Mouse (Mus musculus): ENCODE results near the gene Mfsd8.
"Not testable (repeated sequence)": the region's sequence is repeated elsewhere in the genome, so short reads cannot be mapped to it uniquely, and the experiment has no call there.

Gene Mfsd8

DNA sequence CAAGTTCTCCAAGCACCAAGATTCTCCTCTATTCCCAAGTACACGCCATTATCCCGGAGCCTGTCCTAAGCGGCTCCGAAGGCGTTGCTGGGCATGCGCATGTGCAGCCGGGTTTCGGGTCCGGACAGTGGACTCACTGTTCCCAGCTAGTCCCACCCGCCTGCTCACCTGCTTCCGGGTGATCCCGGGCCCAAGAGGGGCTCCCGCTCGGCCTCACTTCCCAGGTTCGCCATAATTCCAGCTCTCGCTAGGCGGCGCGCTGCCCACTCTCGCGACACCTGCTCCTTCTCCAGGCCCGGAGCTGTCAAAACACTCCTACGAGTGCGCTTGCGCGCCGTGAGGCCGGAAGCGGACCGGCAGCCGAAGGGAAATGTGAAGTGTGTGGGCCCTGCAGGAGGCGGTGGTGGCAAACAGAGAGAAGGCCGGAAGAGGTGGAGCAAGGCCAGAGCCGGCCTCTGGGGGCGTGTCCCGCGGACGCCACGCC is at the start of gene Mfsd8:
Mfsd8 (minus strand) TSS at position 414 of the 484 bp plus-strand sequence.
- DNase-seq (ENCODE audit: low spot score in 2 of 2) = peak; percentile 85 to 95

DNA sequence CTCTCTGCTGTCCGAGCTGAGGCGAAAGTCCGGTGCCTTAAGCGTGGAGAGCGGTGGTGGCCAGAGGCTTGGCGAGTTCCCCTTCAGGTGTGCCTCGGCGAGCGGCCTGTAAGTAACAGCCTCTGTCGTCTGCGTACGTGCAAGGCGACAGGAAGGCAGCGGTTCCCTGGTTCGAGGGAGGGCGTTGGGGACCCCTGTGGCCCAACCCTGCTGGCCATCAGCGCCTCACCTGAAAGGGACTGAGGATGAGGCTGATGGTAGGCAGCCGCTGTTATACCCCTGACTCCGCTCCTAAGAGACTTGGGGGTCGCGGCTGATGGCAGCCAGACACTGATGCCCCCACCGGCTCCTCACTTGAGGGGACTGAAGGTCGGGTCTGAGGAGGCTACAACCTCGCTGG is 47.6 kb upstream of the Mfsd8 start:
- DNase-seq (ENCODE audit: low spot score in 2 of 2) = peak in 1 of 2 experiments; percentile 1

DNA sequence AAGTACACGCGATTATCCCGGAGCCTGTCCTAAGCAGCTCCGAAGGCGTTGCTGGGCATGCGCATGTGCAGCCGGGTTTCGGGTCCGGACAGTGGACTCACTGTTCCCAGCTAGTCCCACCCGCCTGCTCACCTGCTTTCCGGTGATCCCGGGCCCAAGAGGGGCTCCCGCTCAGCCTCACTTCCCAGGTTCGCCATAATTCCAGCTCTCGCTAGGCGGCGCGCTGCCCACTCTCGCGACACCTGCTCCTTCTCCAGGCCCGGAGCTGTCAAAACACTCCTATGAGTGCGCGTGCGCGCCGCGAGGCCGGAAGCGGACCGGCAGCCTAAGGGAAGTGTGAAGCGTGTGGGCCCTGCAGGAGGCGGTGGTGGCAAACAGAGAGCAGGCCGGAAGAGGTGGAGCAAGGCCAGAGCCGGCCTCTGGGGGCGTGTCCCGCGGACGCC is 47.2 kb upstream of the Mfsd8 start:
- DNase-seq (ENCODE audit: low spot score in 2 of 2) = peak; percentile 93 to 98

DNA sequence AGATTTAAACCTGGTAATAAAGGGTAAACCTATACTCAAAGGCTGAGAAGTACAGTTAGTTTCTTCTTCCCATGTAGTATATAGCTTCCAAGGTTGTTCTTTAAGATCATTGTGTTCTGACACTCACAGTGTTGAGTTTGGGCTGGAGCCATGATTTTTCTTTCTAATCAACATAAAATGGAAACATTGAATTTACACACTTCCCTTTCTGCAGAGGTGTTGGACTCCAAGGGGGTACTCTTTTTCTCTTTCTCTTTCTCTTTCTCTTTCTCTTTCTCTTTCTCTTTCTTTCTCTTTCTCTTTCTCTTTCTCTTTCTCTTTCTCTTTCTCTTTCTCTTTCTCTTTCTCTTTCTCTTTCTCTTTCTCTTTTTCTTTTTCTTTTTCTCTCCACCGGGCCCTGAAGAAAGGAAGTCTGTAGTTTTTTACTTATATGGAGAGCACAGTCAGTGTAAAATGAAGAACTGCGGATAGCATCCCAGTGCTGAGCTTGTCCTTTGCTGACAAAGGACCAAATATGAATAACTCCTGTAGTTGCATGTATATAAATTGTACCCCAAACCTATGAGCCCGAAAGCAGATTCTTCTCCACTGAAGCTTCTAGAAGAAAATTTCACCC is 6.5 kb upstream of the Mfsd8 start:
- DNase-seq (ENCODE audit: low spot score in 2 of 2) = not testable (repeated sequence)

DNA sequence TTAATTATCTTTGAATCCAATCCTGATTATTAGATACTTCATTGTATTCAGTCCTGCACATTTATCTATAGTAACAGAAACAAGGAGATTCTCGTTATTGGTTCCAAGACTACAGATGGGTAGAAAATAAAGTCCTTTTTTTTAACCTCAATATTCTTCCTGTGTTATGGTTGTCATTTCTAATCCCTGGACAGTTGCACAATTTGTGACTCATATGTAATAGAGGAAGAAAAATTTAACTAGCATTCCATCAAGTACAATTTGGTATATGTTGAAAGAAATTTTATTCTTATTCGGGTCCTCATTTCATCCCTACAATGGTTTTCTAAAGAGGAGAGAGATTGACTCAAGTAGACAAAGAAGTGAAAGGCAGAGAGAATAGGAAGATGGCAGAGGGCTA is 1.2 kb upstream of the Mfsd8 start:
- DNase-seq (ENCODE audit: low spot score in 2 of 2) = not testable (repeated sequence)

DNA sequence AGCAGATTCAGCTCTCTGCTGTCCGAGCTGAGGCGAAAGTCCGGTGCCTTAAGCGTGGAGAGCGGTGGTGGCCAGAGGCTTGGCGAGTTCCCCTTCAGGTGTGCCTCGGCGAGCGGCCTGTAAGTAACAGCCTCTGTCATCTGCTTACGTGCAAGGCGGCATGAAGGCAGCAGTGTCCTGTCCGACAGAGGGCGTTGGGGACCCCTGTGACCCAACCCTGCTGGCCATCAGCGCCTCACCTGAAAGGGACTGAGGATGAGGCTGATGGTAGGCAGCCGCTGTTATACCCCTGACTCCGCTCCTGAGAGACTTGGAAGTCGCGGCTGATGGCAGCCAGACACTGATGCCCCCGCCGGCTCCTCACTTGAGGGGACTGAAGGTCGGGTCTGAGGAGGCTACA is 332 bp upstream of the Mfsd8 start:
- DNase-seq (ENCODE audit: low spot score in 2 of 2) = peak; percentile 29 to 38

DNA sequence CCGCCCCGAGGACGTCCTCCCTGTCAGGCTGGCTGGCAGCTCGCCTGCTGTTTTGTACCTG is 101 bp upstream of the Mfsd8 start, which contains the start of gene Abhd18:
Abhd18 (plus strand) TSS at position 14 of the 61 bp plus-strand sequence.
- DNase-seq (ENCODE audit: low spot score in 2 of 2) = not testable (repeated sequence)

DNA sequence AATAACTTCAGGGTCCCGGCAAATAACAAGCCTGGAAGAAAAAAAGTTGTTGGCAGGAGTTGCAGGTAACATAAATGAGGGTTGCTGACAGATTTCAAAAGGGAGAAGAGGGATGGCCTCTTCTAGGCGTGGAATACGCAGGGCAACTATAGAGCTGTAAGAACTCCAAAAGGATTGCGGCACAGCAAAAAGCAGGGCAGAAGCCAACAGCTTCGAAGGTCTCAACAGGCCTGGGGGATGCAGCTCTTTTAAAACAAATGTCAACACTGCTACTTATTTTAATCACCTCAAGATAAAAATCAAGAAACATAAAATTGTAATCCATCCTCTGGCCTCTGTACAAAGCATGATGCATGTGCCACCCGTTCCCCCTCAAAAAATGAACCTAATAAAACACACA is 1.2 kb downstream of the Mfsd8 start:
- peak in 1 of 2 experiments; percentile 8 for DNase-seq (ENCODE audit: low spot score in 2 of 2)

DNA sequence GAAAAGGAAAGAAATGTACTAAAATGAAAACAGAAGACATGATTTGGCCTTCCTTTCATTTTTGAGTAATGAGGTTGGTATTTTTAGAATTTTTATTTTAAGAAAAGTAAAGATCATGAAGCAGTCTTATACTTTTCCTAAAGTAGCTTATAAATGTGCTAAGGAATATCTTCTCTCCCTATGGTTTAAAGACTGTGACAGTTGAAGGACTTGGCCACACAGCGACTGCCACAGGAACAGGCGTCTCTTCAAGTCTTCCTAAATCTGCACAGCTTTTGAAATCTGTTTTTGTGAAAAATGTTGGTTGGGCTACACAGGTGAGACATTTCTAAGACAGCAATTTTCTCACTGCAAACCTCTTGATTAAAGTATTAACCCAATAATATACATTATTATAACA is 33.4 kb downstream of the Mfsd8 start:
- DNase-seq (ENCODE audit: low spot score in 2 of 2) = no peak

DNA sequence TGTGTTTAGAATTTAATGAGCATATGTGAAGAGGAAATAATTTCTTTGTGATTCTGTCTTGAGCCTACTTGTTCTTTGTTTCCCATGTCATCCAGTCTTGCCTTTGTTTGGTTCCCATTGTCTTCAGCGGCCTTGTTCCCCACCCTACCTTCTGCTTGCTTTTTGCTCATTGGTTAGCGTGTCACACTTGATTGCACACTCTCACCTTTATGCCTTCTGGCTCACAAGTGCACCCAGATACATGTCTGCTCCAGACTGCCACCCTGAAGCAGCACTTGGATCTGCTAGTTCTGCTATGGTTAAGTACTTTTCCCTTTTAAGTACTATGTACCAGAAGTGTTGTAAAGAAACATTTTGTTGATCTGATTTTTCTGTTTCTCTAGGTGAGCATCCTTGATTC is 36.8 kb downstream of the Mfsd8 start:
- DNase-seq (ENCODE audit: low spot score in 2 of 2) = no peak

DNA sequence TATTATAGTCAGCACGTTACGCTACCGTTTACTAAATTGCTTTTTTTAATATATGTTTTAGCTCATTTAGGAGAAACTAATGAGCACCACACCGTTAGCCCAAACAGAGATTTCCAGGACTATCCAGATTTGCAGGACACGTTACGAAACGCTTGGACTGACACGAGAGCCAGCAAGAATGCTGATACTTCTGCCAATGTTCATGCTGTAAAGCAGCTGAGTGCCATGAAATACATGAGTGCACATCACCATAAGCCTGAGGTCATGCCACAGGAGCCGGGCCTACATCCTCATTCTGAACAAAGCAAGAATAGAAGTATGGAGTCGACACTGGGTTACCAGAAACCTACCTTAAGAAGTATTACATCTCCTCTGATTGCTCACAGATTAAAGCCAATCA is 38.0 kb downstream of the Mfsd8 start:
- peak in 1 of 2 experiments; percentile 5 for DNase-seq (ENCODE audit: low spot score in 2 of 2)

DNA sequence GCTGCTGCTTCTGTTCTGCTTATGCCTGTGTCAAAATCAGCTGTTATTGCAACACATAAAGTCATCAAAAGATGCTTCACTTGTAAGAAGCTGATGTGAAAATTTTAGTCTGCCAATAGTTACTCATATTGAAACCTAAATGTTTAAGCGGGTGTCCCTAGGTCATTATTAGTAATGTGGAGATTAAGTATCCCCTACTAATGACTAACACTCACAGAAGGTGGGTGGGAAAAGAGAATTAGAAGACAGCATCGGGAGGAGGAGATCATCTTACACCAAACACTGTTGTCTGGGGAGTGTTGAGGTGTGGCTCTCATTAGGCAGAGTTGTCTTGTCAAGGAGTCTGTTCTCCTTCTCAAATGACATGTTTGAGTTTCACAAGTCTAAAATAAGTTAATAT is 39.8 kb downstream of the Mfsd8 start:
- DNase-seq (ENCODE audit: low spot score in 2 of 2) = no peak

DNA sequence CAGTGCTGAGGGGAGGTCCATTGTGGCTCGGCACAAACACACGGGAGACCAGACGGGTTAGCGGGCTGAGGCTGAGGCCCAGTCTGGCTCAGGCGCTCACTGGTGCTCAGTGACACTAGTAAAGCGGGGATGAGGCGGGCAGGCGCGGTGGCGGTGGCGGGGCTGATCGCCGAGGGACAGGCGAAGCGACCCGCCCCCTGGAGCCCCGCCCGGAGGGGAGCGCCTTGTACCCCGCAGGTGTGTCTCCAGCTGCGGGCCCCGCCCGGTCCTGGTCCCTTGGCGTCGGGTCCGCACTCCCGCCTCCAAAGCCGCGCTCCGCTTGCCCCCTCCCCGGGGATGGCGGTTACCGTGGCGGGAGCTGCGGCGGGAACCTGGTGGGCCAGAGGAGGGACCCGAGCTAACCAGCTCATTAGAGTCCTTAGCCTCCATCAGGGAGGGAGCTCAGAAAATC is 46.3 kb downstream of the Mfsd8 start:
- peak in 1 of 2 experiments; percentile 25 for DNase-seq (ENCODE audit: low spot score in 2 of 2)

DNA sequence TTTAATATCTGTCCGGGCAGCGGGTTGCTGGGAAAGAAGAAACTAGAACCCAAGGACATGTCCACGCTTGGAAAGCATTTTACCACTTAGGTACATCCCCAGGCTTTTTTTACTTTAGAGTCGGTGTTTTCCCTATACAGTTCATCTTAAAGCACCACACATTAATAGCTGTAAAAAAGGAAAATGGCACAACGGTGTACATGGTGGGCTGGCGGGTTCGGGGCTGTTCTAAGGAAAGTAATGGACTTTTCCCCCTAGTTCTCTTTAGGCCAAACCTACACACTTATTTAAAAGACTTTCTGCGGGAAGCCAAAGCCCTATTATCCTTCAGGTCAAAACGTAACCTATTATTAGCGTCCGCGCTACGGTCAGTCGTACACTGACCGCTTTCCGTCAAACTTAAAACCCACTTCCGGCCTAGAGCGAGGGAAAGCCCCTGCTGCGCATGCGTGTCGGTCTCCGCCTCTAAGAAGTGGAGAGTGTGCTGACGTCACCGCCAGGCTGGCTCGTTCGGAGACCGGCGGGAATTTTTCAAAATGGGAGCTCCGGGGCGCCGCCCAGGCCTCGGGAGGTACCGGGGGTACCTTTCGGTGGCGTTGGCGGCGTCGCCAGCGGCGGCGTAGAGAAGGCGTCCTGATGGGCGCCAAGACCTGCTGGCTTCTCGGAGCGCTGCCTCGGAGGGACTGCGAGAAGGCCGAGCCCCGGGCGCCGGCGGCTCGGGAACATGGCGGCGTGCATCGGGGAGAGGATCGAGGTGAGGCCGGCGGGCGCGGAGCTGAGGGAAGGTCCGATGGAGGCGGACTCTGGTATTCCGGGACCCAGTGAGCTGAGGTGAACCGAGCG is 46.9 kb downstream of the Mfsd8 start, which contains the start of gene Plk4:
Plk4 (plus strand) TSS at position 490 of the 843 bp plus-strand sequence.
- DNase-seq (ENCODE audit: low spot score in 2 of 2) = peak; percentile 92 to 96

DNA sequence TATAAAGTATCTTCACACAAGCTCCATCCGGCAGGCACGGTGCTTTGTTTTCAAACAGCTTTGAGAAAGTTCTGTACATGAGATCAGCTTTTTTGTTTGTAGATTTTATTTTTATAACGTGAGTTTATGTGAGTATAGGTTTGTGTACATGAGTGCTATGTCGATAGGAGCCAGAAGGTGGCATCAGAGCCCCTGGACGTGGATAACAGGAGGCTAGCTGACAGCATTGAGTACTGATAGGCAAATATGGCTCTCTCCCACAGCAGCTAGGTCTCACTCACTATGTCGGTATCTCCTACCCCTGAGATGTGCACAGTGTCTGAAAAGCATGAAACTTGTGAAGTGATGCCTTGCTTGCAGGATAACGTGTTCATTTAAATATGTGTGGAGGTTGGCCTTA is 48.2 kb downstream of the Mfsd8 start:
- DNase-seq (ENCODE audit: low spot score in 2 of 2) = peak; percentile 22 to 29

DNA sequence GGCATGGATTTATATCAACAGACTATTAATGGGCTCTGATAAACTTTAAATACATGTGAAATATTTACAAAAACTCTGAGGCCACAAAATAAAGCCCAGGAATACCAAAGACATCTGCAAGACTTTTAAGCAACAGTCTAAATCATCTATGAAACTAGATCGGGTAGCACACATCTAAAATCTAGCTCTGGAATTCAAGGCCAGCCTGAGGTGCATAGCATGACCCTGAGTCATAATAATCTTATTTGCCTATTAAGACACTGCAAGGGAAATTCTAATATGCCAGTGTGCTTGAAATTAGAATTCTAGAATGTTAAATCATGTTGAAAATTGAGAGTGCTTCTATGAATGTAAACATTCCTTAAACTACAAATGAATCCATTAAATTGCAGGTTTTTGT is 48.6 kb downstream of the Mfsd8 start:
- DNase-seq (ENCODE audit: low spot score in 2 of 2) = no peak

DNA sequence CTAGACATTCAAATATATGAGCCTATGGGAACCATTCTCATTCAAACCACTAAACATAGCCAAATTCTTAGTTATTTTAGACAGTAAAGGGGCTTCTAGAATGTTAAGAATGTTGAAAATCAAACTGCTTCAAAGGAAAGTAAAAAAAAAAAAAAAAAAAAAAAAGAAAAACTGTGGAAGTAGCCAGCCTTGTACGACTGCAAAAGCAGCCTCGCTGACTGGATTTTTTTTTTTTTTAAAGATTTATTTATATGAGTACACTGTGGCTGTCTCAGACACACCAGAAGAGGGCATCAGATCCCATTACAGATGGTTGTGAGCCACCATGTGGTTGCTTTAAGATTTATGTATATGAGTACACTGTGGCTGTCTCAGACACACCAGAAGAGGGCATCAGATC is 52.9 kb downstream of the Mfsd8 start:
- no peak for DNase-seq (ENCODE audit: low spot score in 2 of 2)

Measured in urinary bladder, postnatal 36 days (tissue).